Mouse (Mus musculus): ENCODE data around the gene Tor1aip1.

DNA sequence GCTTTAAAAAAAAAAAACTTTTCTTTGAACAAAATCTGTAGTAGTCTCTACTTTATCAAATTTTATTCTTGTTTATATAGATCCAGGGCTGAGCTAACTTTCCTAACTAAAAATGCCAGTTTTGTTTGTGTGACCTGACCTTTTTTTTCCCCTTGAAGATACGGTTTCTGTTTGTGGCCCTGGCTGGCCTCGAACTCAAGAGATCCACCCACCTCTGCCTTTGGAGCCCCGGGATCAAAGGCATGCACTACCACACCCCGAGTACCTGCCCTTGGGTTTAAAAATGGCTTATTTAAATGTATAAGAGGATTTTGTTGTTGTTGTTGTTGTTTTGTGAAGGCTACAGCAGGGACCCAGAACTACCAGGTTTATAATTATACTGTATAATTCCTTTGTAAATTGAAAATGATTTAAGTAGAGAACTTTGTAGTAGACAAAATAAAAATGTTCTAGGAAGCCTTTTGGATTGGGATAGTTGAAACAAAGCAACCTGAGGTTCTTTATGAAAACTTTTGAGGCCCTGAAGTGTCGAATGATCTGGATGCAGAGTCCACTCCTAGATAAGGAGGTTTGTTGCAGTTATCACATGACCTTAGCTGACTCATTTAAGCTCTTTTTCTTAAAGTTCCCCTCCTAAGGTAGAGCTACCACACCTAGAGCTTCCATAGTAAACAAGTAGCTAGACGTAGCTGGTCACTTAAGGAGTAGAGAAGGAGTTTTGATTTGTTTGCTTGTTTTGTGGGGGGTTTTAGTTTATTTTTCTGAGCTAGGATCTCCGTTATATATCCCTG is 5.4 kb upstream of the Tor1aip1 start:
- no peak for TF ChIP-seq CTCF (IDR thresholded peaks at IDR 0.05; ENCODE audit: low read depth, low read length)
- TF ChIP-seq POLR2A (IDR thresholded peaks at IDR 0.05; ENCODE audit: insufficient read depth, low read length): no peak
